Mouse (Mus musculus) regulatory T cell (primary cell): ENCODE results near the gene Vmn1r215.
"Not testable (repeated sequence)": the region's sequence is repeated elsewhere in the genome, so short reads cannot be mapped to it uniquely, and the experiment has no call there.

ENCODE experiments used
- in situ Hi-C: fragments of 300-600 bp; cut with MboI, MseI; formaldehyde crosslinking; loops from one replicate; pipeline ENCODE4 v1.15.1; 2025; ENCODE audit warnings: high pct_unique_total_duplicates

Vmn1r215 gene

GRCm38 (mm10) chr13:23067725-23068124 is at the start of gene Vmn1r215:
Gene Vmn1r215, plus strand, starts transcription at chr13:23068025.
- in situ Hi-C loops = no loop called here

GRCm38 (mm10) chr13:23018158-23018557 is 49.7 kb upstream of the Vmn1r215 start:
- in situ Hi-C loops = no loop called here

- in situ Hi-C loops = no loop called here
These were observed 43.0 kb upstream of the Vmn1r215 start for GRCm38 (mm10) chr13:23024812-23025211.

GRCm38 (mm10) chr13:23030118-23030517 is 37.7 kb upstream of the Vmn1r215 start, which contains the start of gene Vmn1r214:
Gene Vmn1r214, plus strand, starts transcription at chr13:23030418.
- in situ Hi-C loops = no loop called here

GRCm38 (mm10) chr13:23057778-23058177 is 10.0 kb upstream of the Vmn1r215 start:
- in situ Hi-C loops = no loop called here

GRCm38 (mm10) chr13:23069312-23069711 is 1.5 kb downstream of the Vmn1r215 start:
- in situ Hi-C loops = no loop called here

GRCm38 (mm10) chr13:23094386-23094785 is 26.6 kb downstream of the Vmn1r215 start:
- in situ Hi-C loops = no loop called here

- in situ Hi-C loops = not testable (repeated sequence)
These were observed 50.3 kb downstream of the Vmn1r215 start, which contains the start of gene Vmn1r217 for GRCm38 (mm10) chr13:23118126-23118525. Gene Vmn1r217, minus strand, starts transcription at chr13:23118226.

- in situ Hi-C loops = no loop called here
These were observed 52.8 kb downstream of the Vmn1r215 start for GRCm38 (mm10) chr13:23120611-23121010.
